Mouse (Mus musculus) heart, embryonic 12.5 days (tissue): ENCODE results near the gene 1700003F12Rik. TPM values are rescaled to one million over a fixed set of nuclear protein-coding genes. Genes with fewer than 3 reads are reported as not detected.

ENCODE experiments used
- ATAC-seq: fragments of 200-750 bp; cut with Nextera tagmentation; 2 replicates; pipeline ENCODE4 v1.8.0; 2017; ENCODE audit warnings: moderate TSS enrichment, moderate library complexity; ENCODE audit not compliant: insufficient number of reproducible peaks, low FRiP score
- H3K27ac ChIP-seq: fragments of 300-500 bp; sonication (generic); 2 replicates; pipeline ENCODE4 v1.5.1; 2016; ENCODE audit warnings: mild to moderate bottlenecking, moderate library complexity; ENCODE audit not compliant: poor library complexity, severe bottlenecking
- H3K27me3 ChIP-seq: fragments of 300-500 bp; sonication (generic); replicated peaks from 2 replicates; pipeline ENCODE4 v1.6.1; 2016; ENCODE audit warnings: mild to moderate bottlenecking, moderate library complexity
- H3K36me3 ChIP-seq: fragments of 300-500 bp; sonication (generic); 2 replicates; pipeline ENCODE4 v1.6.1; 2016; ENCODE audit warnings: mild to moderate bottlenecking, moderate library complexity
- H3K4me1 ChIP-seq: fragments of 300-500 bp; sonication (generic); replicated peaks from 2 replicates; pipeline ENCODE4 v1.6.1; 2016; ENCODE audit warnings: mild to moderate bottlenecking
- H3K4me2 ChIP-seq: fragments of 300-500 bp; sonication (generic); 2 replicates; pipeline ENCODE4 v1.6.1; 2016; ENCODE audit warnings: mild to moderate bottlenecking, moderate library complexity
- H3K4me3 ChIP-seq: fragments of 300-500 bp; sonication (generic); 2 replicates; pipeline ENCODE4 v1.5.1; 2016; ENCODE audit warnings: mild to moderate bottlenecking
- H3K9ac ChIP-seq: fragments of 300-500 bp; sonication (generic); 2 replicates; pipeline ENCODE4 v1.6.1; 2016; ENCODE audit warnings: mild to moderate bottlenecking, moderate library complexity
- H3K9me3 ChIP-seq: fragments of 300-500 bp; sonication (generic); replicated peaks from 2 replicates; pipeline ENCODE4 v1.6.1; 2016; ENCODE audit warnings: mild to moderate bottlenecking, moderate library complexity
- WGBS: fragments of 180-500 bp; shearing (Covaris S2); methylation state at CpG from one replicate; pipeline ENCODE4 v1.1.7; 2016; 5-methylcytosine and 5-hydroxymethylcytosine counted together
- polyA plus RNA-seq: library from polyadenylated mRNA; unstranded; fragments of >200 nt; fragmentation: Nextera tagmentation; extraction: Ambion mirVana; gene quantifications from 2 replicates; pipeline ENCODE4 v1.2.1, GENCODE M21; 2016

Gene 1700003F12Rik
- polyA plus RNA-seq: 0.48 and 0.78 TPM in 2 replicates

DNA sequence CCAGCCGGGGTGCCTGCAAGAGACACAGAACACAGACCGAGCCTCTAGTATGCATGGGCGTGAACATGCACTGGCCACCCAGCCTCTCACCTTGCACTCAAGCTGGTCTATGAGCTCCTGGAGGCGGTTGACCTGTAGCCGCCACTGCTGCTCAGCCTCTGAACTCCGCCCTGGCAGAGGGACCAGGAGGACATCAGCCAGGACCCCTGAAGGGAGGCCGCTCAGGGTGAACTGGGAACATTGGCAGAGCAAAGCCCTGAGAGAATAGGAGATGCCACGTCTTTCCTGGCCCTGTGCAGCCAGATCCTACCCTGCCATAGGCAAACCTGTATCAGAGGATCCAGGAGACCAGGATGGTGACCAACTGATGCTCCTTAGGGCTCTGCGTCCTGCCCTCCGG, at the start of gene 1700003F12Rik:
1700003F12Rik (plus strand) TSS at position 375 of the 400 bp plus-strand sequence.
- H3K27ac ChIP-seq: no peak within 1 kb of the TSS
- ATAC-seq: no peak
- no peaks in the 10 kb centered on the region; the same call in 1 of the 2 replicates for H3K36me3 ChIP-seq
- H3K4me2 ChIP-seq: no peak within 1 kb of the TSS
- no peaks in the 10 kb centered on the region for H3K9me3 ChIP-seq
- H3K9ac ChIP-seq: no peak within 1 kb of the TSS
- H3K4me1 ChIP-seq: peaks cover 18% of the 10 kb centered on the region
- H3K4me3 ChIP-seq: no peak within 1 kb of the TSS
- WGBS: 88% methylated on average over 10 of the region's 10 CpGs
- peaks cover 20% of the 10 kb centered on the region for H3K27me3 ChIP-seq

DNA sequence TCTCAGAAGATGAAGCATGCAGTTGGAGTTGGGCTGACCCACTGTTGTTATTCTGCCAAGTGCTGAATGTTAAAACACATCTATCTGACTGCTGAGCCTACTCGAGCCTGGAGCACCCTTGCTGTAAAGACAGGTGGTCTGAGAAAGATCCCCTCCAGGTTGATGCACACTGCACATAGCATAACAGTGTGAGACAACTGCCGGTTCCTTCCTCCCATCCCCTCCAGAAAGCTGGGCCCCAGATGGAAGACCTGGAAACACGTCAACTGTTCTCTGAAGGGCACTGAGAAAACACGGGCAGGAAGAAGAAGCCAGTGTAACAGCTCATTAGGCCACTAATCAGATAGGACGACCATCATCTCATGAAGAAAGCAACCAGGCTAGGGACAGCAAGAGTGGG, 48.3 kb upstream of the 1700003F12Rik start:
- Histone ChIP-seq H3K9ac (no peak overlapping the region), H3K27ac (no peak overlapping the region), H3K27me3 (no peaks in the 10 kb centered on the region), H3K4me1 (peaks cover 10% of the 10 kb centered on the region), H3K36me3 (peaks cover 20% of the 10 kb centered on the region; the same call in 1 of the 2 replicates), H3K4me3 (no peak overlapping the region), H3K4me2 (no peak overlapping the region), H3K9me3 (no peaks in the 10 kb centered on the region)
- WGBS: 36% methylated on average over 5 of the region's 5 CpGs
- ATAC-seq: no peak

DNA sequence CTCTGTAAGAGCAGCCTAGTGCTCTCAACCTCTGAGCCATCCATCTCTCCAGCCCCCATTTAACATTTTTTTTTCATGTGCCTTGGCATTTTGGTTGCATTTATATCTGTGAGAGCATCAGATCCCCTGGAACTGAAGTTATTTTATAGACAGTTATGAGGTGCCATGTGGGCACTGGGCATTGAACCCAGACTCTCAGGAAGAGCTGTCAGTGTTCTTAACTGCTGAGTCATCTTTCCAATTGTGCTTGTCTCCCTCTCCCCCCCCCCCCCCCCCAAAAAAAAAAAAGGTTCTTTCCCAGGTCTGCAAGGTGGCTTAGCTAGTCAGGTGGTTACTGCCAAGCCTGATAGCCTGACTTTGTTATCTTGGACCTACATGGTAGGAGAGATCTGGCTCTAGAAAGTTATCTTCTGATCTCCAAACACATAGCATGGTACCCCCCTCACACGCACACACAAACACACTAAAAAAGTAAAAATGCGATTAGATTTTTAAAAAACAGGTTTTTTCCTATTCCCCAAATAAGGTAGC, 47.1 kb upstream of the 1700003F12Rik start:
- H3K4me3 ChIP-seq: no peak overlapping the region
- ATAC-seq: no peak
- peaks cover 10% of the 10 kb centered on the region for H3K4me1 ChIP-seq
- no peak overlapping the region for H3K9ac ChIP-seq
- no peaks in the 10 kb centered on the region for H3K9me3 ChIP-seq
- peaks cover 28% of the 10 kb centered on the region for H3K36me3 ChIP-seq
- no peaks in the 10 kb centered on the region for H3K27me3 ChIP-seq
- H3K4me2 ChIP-seq: no peak overlapping the region
- H3K27ac ChIP-seq: no peak overlapping the region
- WGBS: 86% methylated on average over 2 of the region's 2 CpGs

DNA sequence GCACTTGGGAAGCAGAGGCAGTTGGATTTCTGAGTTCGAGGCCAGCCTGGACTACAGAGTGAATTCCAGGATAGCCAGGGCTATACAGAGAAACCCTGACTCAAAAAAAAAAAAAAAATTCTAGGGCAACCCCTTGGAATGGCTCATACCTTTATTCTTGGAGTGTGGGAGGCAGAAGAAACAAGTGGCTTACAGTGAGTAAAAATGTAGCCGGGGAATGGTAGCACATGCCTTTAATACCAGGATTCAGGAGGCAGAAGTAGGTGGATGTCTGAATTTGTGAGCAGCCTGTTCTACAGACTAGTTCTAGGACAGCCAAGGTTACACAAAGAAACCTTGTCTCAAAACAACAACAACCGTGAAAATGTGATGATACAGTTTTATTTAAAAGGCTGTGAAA, 46.1 kb upstream of the 1700003F12Rik start:
- 90% methylated on average over 3 of the region's 3 CpGs for WGBS
- peaks cover 34% of the 10 kb centered on the region for H3K36me3 ChIP-seq
- H3K4me2 ChIP-seq: no peak overlapping the region
- H3K4me3 ChIP-seq: no peak overlapping the region
- H3K9ac ChIP-seq: no peak overlapping the region
- H3K27me3 ChIP-seq: no peaks in the 10 kb centered on the region
- H3K4me1 ChIP-seq: peaks cover 10% of the 10 kb centered on the region
- no peak overlapping the region for H3K27ac ChIP-seq
- no peaks in the 10 kb centered on the region for H3K9me3 ChIP-seq
- no peak for ATAC-seq

DNA sequence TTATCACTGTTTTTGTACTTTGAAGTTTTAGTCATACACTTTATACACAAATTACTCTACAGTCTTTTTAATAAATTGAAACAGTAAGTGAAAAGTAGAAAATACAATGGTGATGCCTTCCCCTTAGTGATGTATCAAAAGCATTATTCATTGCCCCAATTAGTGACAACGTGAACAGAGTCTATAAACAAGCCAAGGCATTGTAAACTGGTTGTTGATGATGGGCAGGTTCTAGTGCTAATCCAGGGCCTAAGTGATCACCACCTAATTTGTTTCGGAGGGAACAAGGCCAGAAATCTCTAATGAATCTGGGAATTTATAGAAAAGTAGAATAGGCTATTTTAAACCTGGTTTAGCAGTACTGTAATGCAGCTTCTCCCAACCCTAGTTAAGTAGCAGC, 39.8 kb upstream of the 1700003F12Rik start:
- Histone ChIP-seq H3K9ac (no peak overlapping the region), H3K4me1 (peaks cover 7% of the 10 kb centered on the region), H3K27ac (no peak overlapping the region), H3K9me3 (no peaks in the 10 kb centered on the region), H3K4me2 (no peak overlapping the region), H3K4me3 (no peak overlapping the region), H3K36me3 (peaks cover 65% of the 10 kb centered on the region), H3K27me3 (no peaks in the 10 kb centered on the region)
- WGBS: 92% methylated on average over 2 of the region's 2 CpGs
- ATAC-seq: no peak

DNA sequence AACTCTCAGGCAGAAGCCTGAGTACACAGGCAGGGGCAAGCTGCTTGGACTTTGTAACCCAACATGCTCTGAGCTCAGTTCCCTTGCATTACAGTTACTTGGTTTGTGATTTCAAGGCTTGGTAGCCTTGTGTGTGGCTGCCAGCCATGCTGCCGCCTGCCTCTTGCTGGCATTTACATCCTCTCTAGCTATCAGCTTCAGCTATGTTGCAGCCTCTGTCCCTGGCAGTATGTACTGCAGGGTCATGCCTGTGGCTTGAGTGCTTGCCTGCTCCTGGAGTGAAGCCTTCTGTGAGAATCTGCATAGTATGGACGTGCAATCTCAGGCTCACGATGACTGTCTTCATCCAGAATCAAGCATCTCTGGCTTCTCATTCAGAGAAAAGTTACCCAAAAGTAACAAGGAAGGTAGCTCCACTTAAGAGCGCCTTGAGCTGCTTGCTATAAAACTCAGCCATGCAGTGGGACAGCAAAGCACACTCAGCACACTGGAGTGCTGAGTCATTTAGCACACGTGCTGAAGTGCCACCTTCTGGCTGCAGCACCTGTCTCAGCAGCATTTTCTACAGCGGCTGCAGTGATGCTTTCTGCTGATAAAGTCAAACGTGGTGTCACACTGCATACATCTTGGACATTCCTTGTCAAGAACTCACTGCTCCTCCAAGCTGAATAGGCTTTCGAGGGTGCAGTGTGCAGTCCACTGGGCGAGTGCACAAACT, 39.2 kb upstream of the 1700003F12Rik start:
- ATAC-seq: peak; percentile 53; the same call in 1 of the 2 replicates
- Histone ChIP-seq H3K4me1 (peaks cover 7% of the 10 kb centered on the region), H3K27ac (no peak overlapping the region; the same call in 1 of the 2 replicates), H3K9me3 (no peaks in the 10 kb centered on the region), H3K4me3 (no peak overlapping the region), H3K27me3 (no peaks in the 10 kb centered on the region), H3K4me2 (no peak overlapping the region), H3K9ac (no peak overlapping the region; the same call in 1 of the 2 replicates), H3K36me3 (peaks cover 71% of the 10 kb centered on the region)
- WGBS: 59% methylated on average over 9 of the region's 9 CpGs

DNA sequence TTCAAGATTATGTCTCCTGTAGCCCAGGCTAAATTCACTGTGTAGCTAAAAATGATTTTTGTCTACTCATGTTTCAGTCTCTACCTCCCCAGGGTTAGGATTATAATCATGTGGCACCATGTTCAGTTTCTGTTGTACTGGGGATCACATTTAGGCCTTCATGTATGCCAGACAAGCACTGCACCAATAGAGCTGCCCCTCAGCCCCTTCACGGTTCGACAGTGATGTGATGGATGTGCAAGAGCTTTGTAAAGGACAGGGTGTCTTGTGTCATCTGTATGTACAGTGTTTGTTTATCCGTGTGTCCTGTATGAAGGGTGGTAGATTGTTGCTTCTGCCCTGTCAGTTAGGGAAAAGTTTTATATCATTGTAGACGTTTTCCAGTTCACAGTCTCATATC, 38.4 kb upstream of the 1700003F12Rik start:
- peaks cover 67% of the 10 kb centered on the region for H3K36me3 ChIP-seq

DNA sequence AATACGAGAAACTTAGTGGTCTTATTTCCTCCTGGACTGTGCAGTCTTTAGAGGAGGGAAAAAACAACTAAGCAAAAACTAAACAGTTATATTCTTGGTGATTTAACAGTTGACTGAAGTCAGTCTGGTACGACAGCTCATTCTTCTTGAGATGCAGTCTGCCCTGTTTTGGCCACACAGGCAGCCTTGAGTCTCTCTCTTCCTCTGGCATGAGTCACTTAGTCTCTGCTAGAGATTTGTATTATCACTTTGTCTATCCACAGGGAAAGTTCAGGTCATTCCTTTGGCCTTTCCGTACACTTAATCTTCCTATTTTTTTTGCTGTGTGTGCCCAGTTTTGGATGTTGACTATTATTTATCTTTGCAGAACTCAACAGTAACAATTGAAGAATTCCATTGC, 36.7 kb upstream of the 1700003F12Rik start:
- no peak overlapping the region for H3K4me2 ChIP-seq
- no peaks in the 10 kb centered on the region for H3K9me3 ChIP-seq
- no peak overlapping the region for H3K9ac ChIP-seq
- no peak overlapping the region for H3K4me3 ChIP-seq
- no peaks in the 10 kb centered on the region for H3K27me3 ChIP-seq
- H3K27ac ChIP-seq: no peak overlapping the region
- H3K4me1 ChIP-seq: peaks cover 7% of the 10 kb centered on the region
- no peak for ATAC-seq
- WGBS: 80% methylated on average over 3 of the region's 3 CpGs
- H3K36me3 ChIP-seq: peaks cover 57% of the 10 kb centered on the region

More for the DNA sequence above, 38.4 kb upstream of the 1700003F12Rik start:
- WGBS: 86% methylated on average over 4 of the region's 4 CpGs
- H3K27me3 ChIP-seq: no peaks in the 10 kb centered on the region
- no peak overlapping the region for H3K4me3 ChIP-seq
- no peaks in the 10 kb centered on the region for H3K9me3 ChIP-seq
- H3K27ac ChIP-seq: no peak overlapping the region
- peaks cover 7% of the 10 kb centered on the region for H3K4me1 ChIP-seq
- ATAC-seq: no peak
- H3K9ac ChIP-seq: no peak overlapping the region
- no peak overlapping the region for H3K4me2 ChIP-seq

DNA sequence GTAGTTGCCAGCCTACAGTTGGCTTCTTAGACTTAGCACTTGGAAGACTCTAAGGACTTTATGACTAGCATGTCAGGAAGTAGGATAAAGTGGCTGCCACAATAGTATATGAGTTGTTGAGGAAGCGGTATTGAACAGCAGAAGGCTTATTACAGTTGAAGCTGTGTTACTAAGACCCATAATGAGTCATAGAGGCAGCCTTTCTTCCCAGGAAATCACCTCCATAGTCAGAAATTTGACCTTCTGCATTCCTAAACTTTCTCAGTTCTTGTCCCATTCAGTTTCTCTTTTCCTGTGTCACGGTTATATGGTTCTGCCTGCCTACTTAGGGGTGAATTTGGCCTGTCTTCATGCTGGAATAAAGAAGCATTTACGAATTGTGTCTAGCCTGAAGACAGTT, 29.9 kb upstream of the 1700003F12Rik start:
- Histone ChIP-seq H3K9me3 (no peaks in the 10 kb centered on the region), H3K36me3 (peaks cover 48% of the 10 kb centered on the region), H3K27me3 (no peaks in the 10 kb centered on the region), H3K4me1 (no peaks in the 10 kb centered on the region; the same call in 1 of the 2 replicates), H3K4me2 (no peak overlapping the region), H3K27ac (no peak overlapping the region), H3K4me3 (no peak overlapping the region), H3K9ac (no peak overlapping the region)
- 76% methylated on average over 3 of the region's 3 CpGs for WGBS
- ATAC-seq: no peak

DNA sequence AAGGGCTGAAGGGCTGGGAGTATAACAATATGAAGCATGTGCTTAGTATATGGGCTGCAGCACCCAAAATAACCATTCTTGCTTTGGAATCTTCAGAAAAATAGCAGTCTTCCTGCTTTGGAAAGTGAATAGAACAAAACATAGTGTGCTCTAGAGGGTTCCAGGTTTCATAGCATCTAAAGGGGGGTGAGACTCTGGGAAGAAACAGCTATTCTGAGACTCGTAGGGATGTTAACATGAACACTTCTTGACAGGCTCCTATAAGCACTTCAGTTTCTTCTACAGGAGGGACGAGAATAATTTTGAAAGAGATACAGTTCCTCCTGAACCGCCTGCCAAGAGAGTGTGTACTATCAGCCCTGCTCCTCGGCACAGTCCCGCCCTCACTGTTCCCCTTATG, 29.5 kb upstream of the 1700003F12Rik start:
- H3K36me3 ChIP-seq: peaks cover 47% of the 10 kb centered on the region
- 80% methylated on average over 5 of the region's 5 CpGs for WGBS
- no peaks in the 10 kb centered on the region; the same call in 1 of the 2 replicates for H3K4me1 ChIP-seq
- no peak overlapping the region for H3K9ac ChIP-seq
- no peak overlapping the region for H3K27ac ChIP-seq
- H3K9me3 ChIP-seq: no peaks in the 10 kb centered on the region
- ATAC-seq: no peak
- H3K4me3 ChIP-seq: no peak overlapping the region
- no peak overlapping the region for H3K4me2 ChIP-seq
- no peaks in the 10 kb centered on the region for H3K27me3 ChIP-seq

DNA sequence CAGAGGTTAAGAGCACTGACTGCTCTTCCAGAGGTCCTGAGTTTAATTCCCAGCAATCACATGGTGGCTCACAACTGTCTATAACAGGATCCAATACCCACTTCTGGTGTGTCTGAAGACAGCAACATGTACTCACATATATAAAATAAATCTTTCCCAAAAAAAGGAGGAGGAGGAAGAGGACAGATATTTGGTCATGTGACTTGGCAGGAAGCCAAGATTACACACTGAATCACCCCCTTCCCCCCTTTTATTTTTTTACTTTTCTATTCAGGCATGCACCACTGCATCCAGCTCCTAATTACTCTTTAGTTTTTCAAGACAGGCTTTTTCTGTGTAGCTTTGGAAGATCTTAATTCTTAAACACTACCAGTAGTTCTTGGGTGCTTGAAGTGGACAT, 25.4 kb upstream of the 1700003F12Rik start:
- Histone ChIP-seq H3K36me3 (peaks cover 65% of the 10 kb centered on the region), H3K4me1 (peaks cover 2% of the 10 kb centered on the region; the same call in 1 of the 2 replicates), H3K27me3 (no peaks in the 10 kb centered on the region), H3K4me2 (no peak overlapping the region), H3K4me3 (no peak overlapping the region), H3K9ac (no peak overlapping the region), H3K9me3 (no peaks in the 10 kb centered on the region), H3K27ac (no peak overlapping the region)
- ATAC-seq: no peak
